Mouse (Mus musculus) heart, postnatal 0 days (tissue): ENCODE measurements around the gene Aox1. TPM values are rescaled to one million over a fixed set of nuclear protein-coding genes. Genes with fewer than 3 reads are reported as not detected.

Source experiments
- ATAC-seq: fragments of 200-750 bp; cut with Nextera tagmentation; 2 replicates; pipeline ENCODE4 v1.8.0; 2017; ENCODE audit warnings: low read depth, moderate number of reproducible peaks, moderate library complexity; ENCODE audit not compliant: insufficient read depth
- DNase-seq: peaks from one replicate; pipeline ENCODE4 v3.0.0-alpha.2; 2016; ENCODE audit warnings: low spot score
- H3K27ac ChIP-seq: fragments of 300-500 bp; sonication (generic); 2 replicates; pipeline ENCODE4 v1.5.1; 2014; ENCODE audit warnings: low read depth, mild to moderate bottlenecking
- H3K27me3 ChIP-seq: fragments of 300-500 bp; sonication (generic); 2 replicates; pipeline ENCODE4 v1.6.1; 2014; ENCODE audit warnings: low read length, mixed read lengths; ENCODE audit not compliant: control insufficient read depth, insufficient read depth
- H3K36me3 ChIP-seq: fragments of 300-500 bp; sonication (generic); replicated peaks from 2 replicates; pipeline ENCODE4 v1.6.1; 2014; ENCODE audit warnings: low read length, mixed read lengths; ENCODE audit not compliant: control insufficient read depth, insufficient read depth
- H3K4me1 ChIP-seq: fragments of 300-500 bp; sonication (generic); 2 replicates; pipeline ENCODE4 v1.6.1; 2014; ENCODE audit warnings: antibody characterized with exemption; ENCODE audit not compliant: control insufficient read depth, insufficient read depth
- H3K4me2 ChIP-seq: fragments of 300-500 bp; sonication (generic); 2 replicates; pipeline ENCODE4 v1.6.1; 2014; ENCODE audit warnings: low read depth, mild to moderate bottlenecking, low read length, moderate library complexity
- H3K4me3 ChIP-seq: fragments of 300-500 bp; sonication (generic); 2 replicates; pipeline ENCODE4 v1.5.1; 2014; ENCODE audit warnings: low read depth, low read length
- H3K9ac ChIP-seq: fragments of 300-500 bp; sonication (generic); replicated peaks from 2 replicates; pipeline ENCODE4 v1.6.1; 2014; ENCODE audit warnings: low read depth, low read length, mixed read lengths
- H3K9me3 ChIP-seq: fragments of 300-500 bp; sonication (generic); replicated peaks from 2 replicates; pipeline ENCODE4 v1.6.1; 2016; ENCODE audit warnings: low read length; ENCODE audit not compliant: control insufficient read depth
- CTCF ChIP-seq: IDR thresholded peaks from 2 replicates; pipeline ENCODE4 v1.5.1; 2016; ENCODE audit warnings: antibody characterized with exemption, control low read depth, low read depth
- EP300 ChIP-seq: IDR thresholded peaks from 2 replicates; pipeline ENCODE4 v1.6.1; 2016; ENCODE audit warnings: antibody characterized with exemption, low read depth
- WGBS: fragments of 180-500 bp; shearing (Covaris S2); extraction: QIAGEN DNeasy Blood & Tissue Kit; methylation state at CpG from one replicate; pipeline ENCODE4 v1.1.7; 2014; 5-methylcytosine and 5-hydroxymethylcytosine counted together
- polyA plus RNA-seq: library from polyadenylated mRNA; unstranded; fragments of >200 nt; fragmentation: Nextera tagmentation; extraction: Ambion mirVana; gene quantifications from 2 replicates; pipeline ENCODE4 v1.2.1, GENCODE M21; 2015
- total RNA-seq: library from RNA; depleted of rRNA; stranded (reverse); fragments of >200 nt; gene quantifications from 2 replicates; pipeline ENCODE4 v1.2.3, GENCODE M21; 2014; ENCODE audit warnings: low replicate concordance; rRNA removed

The Aox1 gene
- total RNA-seq (1.6 and 2.4 TPM in 2 replicates), polyA plus RNA-seq (1.1 and 1.2 TPM in 2 replicates)

- DNase-seq: peak; percentile 74
- peak within 1 kb of the TSS; percentile 45; the same call in 1 of the 2 replicates for H3K9ac ChIP-seq
- H3K4me1 ChIP-seq: peaks cover 30% of the 10 kb centered on the region
- peak within 1 kb of the TSS; percentile 78 for H3K4me2 ChIP-seq
- no peaks in the 10 kb centered on the region for H3K9me3 ChIP-seq
- peak within 1 kb of the TSS; percentile 83 for H3K27ac ChIP-seq
- H3K4me3 ChIP-seq: peak within 1 kb of the TSS; percentile 48
- H3K36me3 ChIP-seq: peaks cover 4% of the 10 kb centered on the region; the same call in 1 of the 2 replicates
- no peak for TF ChIP-seq EP300
- no peak for TF ChIP-seq CTCF
- 6% methylated on average over 12 of the region's 12 CpGs for WGBS
- ATAC-seq: peak; percentile 57
- 0 out of 2 replicates have a peak, but pooled peaks cover 3% of the 10 kb centered on the region for H3K27me3 ChIP-seq
Measured at GRCm38 (mm10) chr1:58029636-58030117, at the start of gene Aox1. Aox1 (plus strand) TSS chr1:58029931.

GRCm38 (mm10) chr1:57989052-57989600, 40.6 kb upstream of the Aox1 start:
- ATAC-seq (peak; percentile 63), DNase-seq (no peak)
- H3K27me3 ChIP-seq: no peaks in the 10 kb centered on the region
- TF ChIP-seq EP300 (no peak), CTCF (no peak)
- H3K9ac ChIP-seq: no peak overlapping the region
- H3K27ac ChIP-seq: peak overlapping the region; percentile 31; the same call in 1 of the 2 replicates
- no peak overlapping the region for H3K4me2 ChIP-seq
- WGBS: 40% methylated on average over 6 of the region's 6 CpGs
- no peaks in the 10 kb centered on the region for H3K36me3 ChIP-seq
- H3K9me3 ChIP-seq: no peaks in the 10 kb centered on the region
- no peaks in the 10 kb centered on the region for H3K4me1 ChIP-seq
- no peak overlapping the region for H3K4me3 ChIP-seq

- H3K4me1 ChIP-seq: 0 out of 2 replicates have a peak, but pooled peaks cover under 1% of the 10 kb centered on the region
- H3K27ac ChIP-seq: no peak overlapping the region
- H3K9me3 ChIP-seq: no peaks in the 10 kb centered on the region
- no peaks in the 10 kb centered on the region for H3K36me3 ChIP-seq
- no peak overlapping the region for H3K9ac ChIP-seq
- ATAC-seq: no peak
- H3K4me2 ChIP-seq: no peak overlapping the region
- TF ChIP-seq CTCF: no peak
- TF ChIP-seq EP300: no peak
- no peak overlapping the region for H3K4me3 ChIP-seq
- WGBS: 36% methylated on average over 2 of the region's 2 CpGs
- DNase-seq: no peak
- H3K27me3 ChIP-seq: no peaks in the 10 kb centered on the region
Measured at GRCm38 (mm10) chr1:57991277-57991676, 38.5 kb upstream of the Aox1 start.

- Histone ChIP-seq H3K9me3 (no peaks in the 10 kb centered on the region), H3K4me2 (peak within 1 kb of the TSS; percentile 84), H3K4me1 (peaks cover 17% of the 10 kb centered on the region), H3K27ac (peak within 1 kb of the TSS; percentile 70), H3K36me3 (0 out of 2 replicates have a peak, but pooled peaks cover 4% of the 10 kb centered on the region), H3K9ac (peak within 1 kb of the TSS; percentile 68), H3K27me3 (no peaks in the 10 kb centered on the region), H3K4me3 (peak within 1 kb of the TSS; percentile 77)
- DNase-seq (peak; percentile 97), ATAC-seq (peak; percentile 98)
- WGBS: 6% methylated on average over 30 of the region's 30 CpGs
- TF ChIP-seq CTCF (no peak), EP300 (no peak)
Measured at GRCm38 (mm10) chr1:57995432-57996132, 34.1 kb upstream of the Aox1 start, which contains the start of gene Sgo2a. Sgo2a (plus strand) TSS chr1:57995971.

- H3K4me3 ChIP-seq: peak overlapping the region; percentile 77
- peak overlapping the region; percentile 84 for H3K4me2 ChIP-seq
- H3K27ac ChIP-seq: peak overlapping the region; percentile 51
- DNase-seq (no peak), ATAC-seq (peak; percentile 10; the same call in 1 of the 2 replicates)
- H3K27me3 ChIP-seq: no peaks in the 10 kb centered on the region
- TF ChIP-seq EP300 (no peak), CTCF (no peak)
- H3K9me3 ChIP-seq: no peaks in the 10 kb centered on the region
- H3K4me1 ChIP-seq: peaks cover 17% of the 10 kb centered on the region
- WGBS: under 1% methylated on average over 26 of the region's 29 CpGs
- H3K36me3 ChIP-seq: 0 out of 2 replicates have a peak, but pooled peaks cover 8% of the 10 kb centered on the region
- peak overlapping the region; percentile 68 for H3K9ac ChIP-seq
Measured at GRCm38 (mm10) chr1:57996133-57996615, 33.6 kb upstream of the Aox1 start.
